Mouse (Mus musculus) intestine, embryonic 16.5 days (tissue): ENCODE results near the gene Gpc4. TPM values are rescaled to one million over a fixed set of nuclear protein-coding genes. Genes with fewer than 3 reads are reported as not detected.
A peak's percentile ranks its signal among the peaks of the same experiment; 100 is the strongest.

Experiments
- ATAC-seq: fragments of 200-750 bp; cut with Nextera tagmentation; 2 replicates; pipeline ENCODE4 v1.8.0; 2017; ENCODE audit warnings: moderate TSS enrichment, moderate library complexity
- H3K27ac ChIP-seq: fragments of 300-500 bp; sonication (generic); 2 replicates; pipeline ENCODE4 v1.5.1; 2014; ENCODE audit warnings: mild to moderate bottlenecking, low read length
- H3K27me3 ChIP-seq: fragments of 300-500 bp; sonication (generic); replicated peaks from 2 replicates; pipeline ENCODE4 v1.6.1; 2014; ENCODE audit warnings: low read length, control low read depth, mixed read lengths; ENCODE audit not compliant: control insufficient read depth, insufficient read depth
- H3K36me3 ChIP-seq: fragments of 300-500 bp; sonication (generic); 2 replicates; pipeline ENCODE4 v1.6.1; 2014; ENCODE audit warnings: low read length, control low read depth; ENCODE audit not compliant: control insufficient read depth, insufficient read depth
- H3K4me1 ChIP-seq: fragments of 300-500 bp; sonication (generic); 2 replicates; pipeline ENCODE4 v1.6.1; 2014; ENCODE audit warnings: low read length, control low read depth, mixed read lengths; ENCODE audit not compliant: control insufficient read depth, insufficient read depth
- H3K4me2 ChIP-seq: fragments of 300-500 bp; sonication (generic); 2 replicates; pipeline ENCODE4 v1.6.1; 2014; ENCODE audit warnings: low read depth, low read length, control low read depth
- H3K4me3 ChIP-seq: fragments of 300-500 bp; sonication (generic); 2 replicates; pipeline ENCODE4 v1.5.1; 2014; ENCODE audit warnings: mild to moderate bottlenecking, low read length
- H3K9ac ChIP-seq: fragments of 300-500 bp; sonication (generic); 2 replicates; pipeline ENCODE4 v1.6.1; 2014; ENCODE audit warnings: low read depth, low read length
- H3K9me3 ChIP-seq: fragments of 300-500 bp; sonication (generic); 2 replicates; pipeline ENCODE4 v1.6.1; 2016; ENCODE audit warnings: low read length, control low read depth; ENCODE audit not compliant: control insufficient read depth
- WGBS: fragments of 180-500 bp; shearing (Covaris S2); extraction: QIAGEN DNeasy Blood & Tissue Kit; methylation state at CpG from one replicate; pipeline ENCODE4 v1.1.7; 2014; 5-methylcytosine and 5-hydroxymethylcytosine counted together
- polyA plus RNA-seq: library from polyadenylated mRNA; unstranded; fragments of >200 nt; fragmentation: Nextera tagmentation; extraction: Ambion mirVana; gene quantifications from 2 replicates; pipeline ENCODE4 v1.2.1, GENCODE M21; 2015

The Gpc4 gene
- polyA plus RNA-seq, 1 experiment from 2014 or later: 26.3 TPM

GRCm38 (mm10) chrX:52167519-52168244 is 2.6 kb upstream of the Gpc4 start:
- H3K4me1 ChIP-seq: no peaks in the 10 kb centered on the region

GRCm38 (mm10) chrX:52165555-52165938 is 495 bp upstream of the Gpc4 start:
- Histone ChIP-seq H3K4me1 (no peaks in the 10 kb centered on the region), H3K36me3 (no peaks in the 10 kb centered on the region), H3K27me3 (0 out of 2 replicates have a peak, but pooled peaks cover 3% of the 10 kb centered on the region), H3K4me2 (peak overlapping the region; percentile 72), H3K4me3 (peak overlapping the region; percentile 58), H3K9ac (no peak overlapping the region), H3K9me3 (no peaks in the 10 kb centered on the region), H3K27ac (no peak overlapping the region)
- ATAC-seq: peak; percentile 63
- 32% methylated on average over 5 of the region's 7 CpGs for WGBS

More at GRCm38 (mm10) chrX:52167519-52168244, 2.6 kb upstream of the Gpc4 start:
- Histone ChIP-seq H3K9ac (no peak overlapping the region), H3K36me3 (no peaks in the 10 kb centered on the region), H3K9me3 (no peaks in the 10 kb centered on the region), H3K27me3 (0 out of 2 replicates have a peak, but pooled peaks cover 3% of the 10 kb centered on the region), H3K27ac (no peak overlapping the region), H3K4me2 (no peak overlapping the region), H3K4me3 (no peak overlapping the region)
- WGBS: 63% methylated on average over 6 of the region's 6 CpGs
- ATAC-seq: no peak

GRCm38 (mm10) chrX:52164134-52164737 is 816 bp downstream of the Gpc4 start:
- Histone ChIP-seq H3K9ac (peak overlapping the region; percentile 69), H3K27ac (no peak overlapping the region), H3K4me1 (no peaks in the 10 kb centered on the region), H3K4me2 (peak overlapping the region; percentile 72), H3K36me3 (no peaks in the 10 kb centered on the region), H3K9me3 (no peaks in the 10 kb centered on the region), H3K27me3 (0 out of 2 replicates have a peak, but pooled peaks cover 3% of the 10 kb centered on the region), H3K4me3 (peak overlapping the region; percentile 58)
- peak; percentile 9 for ATAC-seq
- 20% methylated on average over 42 of the region's 44 CpGs for WGBS

GRCm38 (mm10) chrX:52163418-52164133 is 1.5 kb downstream of the Gpc4 start:
- no peaks in the 10 kb centered on the region for H3K36me3 ChIP-seq
- H3K4me2 ChIP-seq: peak overlapping the region; percentile 72
- no peak overlapping the region for H3K27ac ChIP-seq
- H3K9me3 ChIP-seq: no peaks in the 10 kb centered on the region
- peak overlapping the region; percentile 58 for H3K4me3 ChIP-seq
- 14% methylated on average over 25 of the region's 25 CpGs for WGBS
- H3K9ac ChIP-seq: peak overlapping the region; percentile 69
- ATAC-seq: no peak
- 0 out of 2 replicates have a peak, but pooled peaks cover 3% of the 10 kb centered on the region for H3K27me3 ChIP-seq
- no peaks in the 10 kb centered on the region for H3K4me1 ChIP-seq

- no peaks in the 10 kb centered on the region for H3K9me3 ChIP-seq
- no peak overlapping the region for H3K9ac ChIP-seq
Measured at GRCm38 (mm10) chrX:52162756-52163155, 2.3 kb downstream of the Gpc4 start.

GRCm38 (mm10) chrX:52162206-52162605 is 2.8 kb downstream of the Gpc4 start:
- no peak overlapping the region for H3K4me2 ChIP-seq
- no peak for ATAC-seq
- H3K9ac ChIP-seq: no peak overlapping the region
- no peaks in the 10 kb centered on the region for H3K4me1 ChIP-seq
- H3K9me3 ChIP-seq: no peaks in the 10 kb centered on the region
- H3K27ac ChIP-seq: no peak overlapping the region
- no peak overlapping the region for H3K4me3 ChIP-seq
- 0 out of 2 replicates have a peak, but pooled peaks cover 3% of the 10 kb centered on the region for H3K27me3 ChIP-seq
- 44% methylated on average over 1 of the region's 1 CpGs for WGBS
- no peaks in the 10 kb centered on the region for H3K36me3 ChIP-seq

More at GRCm38 (mm10) chrX:52162756-52163155, 2.3 kb downstream of the Gpc4 start:
- Histone ChIP-seq H3K4me2 (peak overlapping the region; percentile 72), H3K4me3 (peak overlapping the region; percentile 58; the same call in 1 of the 2 replicates), H3K27me3 (0 out of 2 replicates have a peak, but pooled peaks cover 3% of the 10 kb centered on the region), H3K4me1 (no peaks in the 10 kb centered on the region), H3K36me3 (no peaks in the 10 kb centered on the region), H3K27ac (no peak overlapping the region)
- WGBS: 42% methylated on average over 6 of the region's 6 CpGs
- no peak for ATAC-seq

GRCm38 (mm10) chrX:52159621-52160020 is 5.4 kb downstream of the Gpc4 start:
- Histone ChIP-seq H3K36me3 (no peaks in the 10 kb centered on the region), H3K27ac (no peak overlapping the region), H3K9ac (no peak overlapping the region), H3K4me3 (no peak overlapping the region), H3K4me2 (no peak overlapping the region), H3K9me3 (no peaks in the 10 kb centered on the region), H3K4me1 (no peaks in the 10 kb centered on the region), H3K27me3 (0 out of 2 replicates have a peak, but pooled peaks cover 3% of the 10 kb centered on the region)
- 86% methylated on average over 5 of the region's 5 CpGs for WGBS
- no peak for ATAC-seq

- no peak overlapping the region for H3K4me3 ChIP-seq
- no peak overlapping the region for H3K4me2 ChIP-seq
- H3K27ac ChIP-seq: no peak overlapping the region
- whole genome bisulfite sequencing: 83% methylated on average over 7 of the region's 7 CpGs
- no peaks in the 10 kb centered on the region for H3K27me3 ChIP-seq
- H3K36me3 ChIP-seq: no peaks in the 10 kb centered on the region
- no peaks in the 10 kb centered on the region for H3K9me3 ChIP-seq
- ATAC-seq: no peak
- H3K4me1 ChIP-seq: no peaks in the 10 kb centered on the region
- H3K9ac ChIP-seq: no peak overlapping the region
Measured at GRCm38 (mm10) chrX:52155408-52155953, 9.6 kb downstream of the Gpc4 start.

- Histone ChIP-seq H3K9me3 (no peaks in the 10 kb centered on the region), H3K4me2 (no peak overlapping the region), H3K9ac (no peak overlapping the region), H3K27me3 (no peaks in the 10 kb centered on the region), H3K27ac (no peak overlapping the region), H3K36me3 (no peaks in the 10 kb centered on the region), H3K4me1 (no peaks in the 10 kb centered on the region), H3K4me3 (no peak overlapping the region)
- no peak for ATAC-seq
- 90% methylated on average over 4 of the region's 4 CpGs for WGBS
Measured at GRCm38 (mm10) chrX:52154821-52155220, 10.2 kb downstream of the Gpc4 start.
